Mouse (Mus musculus): Measurements from ENCODE around the gene Gal3st4. TPM values are rescaled to one million over a fixed set of nuclear protein-coding genes. Genes with fewer than 3 reads are reported as not detected.

Gal3st4 gene
- total RNA-seq, 2 experiments from 2014 or later = not detected

GRCm38 (mm10) chr5:138262582-138263240 is 9.9 kb downstream of the Gal3st4 start:
- no peak for ATAC-seq (replicated peaks; ENCODE audit: poor library complexity, severe bottlenecking)

- peak; percentile 50 for ATAC-seq (replicated peaks; ENCODE audit: poor library complexity, severe bottlenecking)
Observed at GRCm38 (mm10) chr5:138262001-138262400, 10.6 kb downstream of the Gal3st4 start.

GRCm38 (mm10) chr5:138260834-138261233 is 11.8 kb downstream of the Gal3st4 start:
- no peak for ATAC-seq (replicated peaks; ENCODE audit: poor library complexity, severe bottlenecking)

GRCm38 (mm10) chr5:138260051-138260450 is 12.6 kb downstream of the Gal3st4 start:
- no peak for ATAC-seq (replicated peaks; ENCODE audit: poor library complexity, severe bottlenecking)

GRCm38 (mm10) chr5:138258993-138259392 is 13.6 kb downstream of the Gal3st4 start:
- no peak for ATAC-seq (replicated peaks; ENCODE audit: poor library complexity, severe bottlenecking)

- ATAC-seq (replicated peaks; ENCODE audit: poor library complexity, severe bottlenecking) = peak; percentile 6; the same call in 1 of the 2 replicates
Observed at GRCm38 (mm10) chr5:138258542-138258941, 14.1 kb downstream of the Gal3st4 start.

- no peak for ATAC-seq (replicated peaks; ENCODE audit: poor library complexity, severe bottlenecking)
Observed at GRCm38 (mm10) chr5:138258078-138258477, 14.6 kb downstream of the Gal3st4 start.

GRCm38 (mm10) chr5:138257585-138257978 is 15.1 kb downstream of the Gal3st4 start:
- ATAC-seq (replicated peaks; ENCODE audit: poor library complexity, severe bottlenecking) = no peak

- ATAC-seq (replicated peaks; ENCODE audit: poor library complexity, severe bottlenecking) = peak; percentile 64
Observed at GRCm38 (mm10) chr5:138256966-138257584, 15.6 kb downstream of the Gal3st4 start.

GRCm38 (mm10) chr5:138256094-138256467 is 16.6 kb downstream of the Gal3st4 start:
- ATAC-seq (replicated peaks; ENCODE audit: poor library complexity, severe bottlenecking) = no peak

GRCm38 (mm10) chr5:138255353-138256093 is 17.1 kb downstream of the Gal3st4 start, which contains the start of gene Lamtor4:
Lamtor4 (plus strand) TSS chr5:138255482.
- peak; percentile 73 for ATAC-seq (replicated peaks; ENCODE audit: poor library complexity, severe bottlenecking)

GRCm38 (mm10) chr5:138253061-138253460 is 19.6 kb downstream of the Gal3st4 start:
- ATAC-seq (replicated peaks; ENCODE audit: poor library complexity, severe bottlenecking) = no peak

GRCm38 (mm10) chr5:138251144-138251543 is 21.5 kb downstream of the Gal3st4 start:
- ATAC-seq (replicated peaks; ENCODE audit: poor library complexity, severe bottlenecking) = no peak

- no peak for ATAC-seq (replicated peaks; ENCODE audit: poor library complexity, severe bottlenecking)
Observed at GRCm38 (mm10) chr5:138241511-138241910, 31.1 kb downstream of the Gal3st4 start.

- ATAC-seq (replicated peaks; ENCODE audit: poor library complexity, severe bottlenecking) = no peak
Observed at GRCm38 (mm10) chr5:138234224-138234623, 38.4 kb downstream of the Gal3st4 start.

GRCm38 (mm10) chr5:138233778-138234177 is 38.9 kb downstream of the Gal3st4 start:
- ATAC-seq (replicated peaks; ENCODE audit: poor library complexity, severe bottlenecking) = no peak

GRCm38 (mm10) chr5:138229511-138229910 is 43.1 kb downstream of the Gal3st4 start:
- ATAC-seq (replicated peaks; ENCODE audit: poor library complexity, severe bottlenecking) = peak; percentile 44

- peak; percentile 28 for ATAC-seq (replicated peaks; ENCODE audit: poor library complexity, severe bottlenecking)
Observed at GRCm38 (mm10) chr5:138228026-138228425, 44.6 kb downstream of the Gal3st4 start.

- peak; percentile 93 for ATAC-seq (replicated peaks; ENCODE audit: poor library complexity, severe bottlenecking)
Observed at GRCm38 (mm10) chr5:138227367-138227766, 45.3 kb downstream of the Gal3st4 start.

- ATAC-seq (replicated peaks; ENCODE audit: poor library complexity, severe bottlenecking) = no peak
Observed at GRCm38 (mm10) chr5:138226491-138226890, 46.1 kb downstream of the Gal3st4 start.

GRCm38 (mm10) chr5:138225700-138226099 is 46.9 kb downstream of the Gal3st4 start, which contains the start of gene Nxpe5:
Nxpe5 (plus strand) TSS chr5:138225898.
- ATAC-seq (replicated peaks; ENCODE audit: poor library complexity, severe bottlenecking) = no peak
